Mouse (Mus musculus) lung, postnatal 0 days (tissue): ENCODE measurements around the gene Shcbp1l. TPM values are rescaled to one million over a fixed set of nuclear protein-coding genes. Genes with fewer than 3 reads are reported as not detected.

Experiments used
- ATAC-seq: fragments of 200-750 bp; cut with Nextera tagmentation; 2 replicates; pipeline ENCODE4 v1.8.0; 2017; ENCODE audit warnings: moderate library complexity
- DNase-seq: peaks from one replicate; pipeline ENCODE4 v3.0.0-alpha.2; 2016; ENCODE audit warnings: low spot score
- H3K27ac ChIP-seq: fragments of 300-500 bp; sonication (generic); 2 replicates; pipeline ENCODE4 v1.5.1; 2014; ENCODE audit warnings: antibody characterized with exemption, mild to moderate bottlenecking, low read length, mixed read lengths
- H3K27me3 ChIP-seq: fragments of 300-500 bp; sonication (generic); replicated peaks from 2 replicates; pipeline ENCODE4 v1.6.1; 2014; ENCODE audit warnings: low read length, mixed read lengths; ENCODE audit not compliant: insufficient read depth
- H3K36me3 ChIP-seq: fragments of 300-500 bp; sonication (generic); 2 replicates; pipeline ENCODE4 v1.6.1; 2014; ENCODE audit warnings: low read length, mixed read lengths; ENCODE audit not compliant: insufficient read depth
- H3K4me1 ChIP-seq: fragments of 300-500 bp; sonication (generic); 2 replicates; pipeline ENCODE4 v1.6.1; 2014; ENCODE audit warnings: antibody characterized with exemption, low read depth, low read length, mixed read lengths; ENCODE audit not compliant: insufficient read depth
- H3K4me2 ChIP-seq: fragments of 300-500 bp; sonication (generic); replicated peaks from 2 replicates; pipeline ENCODE4 v1.6.1; 2014; ENCODE audit warnings: low read depth, mild to moderate bottlenecking, low read length, moderate library complexity, mixed read lengths
- H3K4me3 ChIP-seq: fragments of 300-500 bp; sonication (generic); 2 replicates; pipeline ENCODE4 v1.5.1; 2014; ENCODE audit warnings: low read depth, low read length
- H3K9ac ChIP-seq: fragments of 300-500 bp; sonication (generic); replicated peaks from 2 replicates; pipeline ENCODE4 v1.6.1; 2014; ENCODE audit warnings: low read depth, mild to moderate bottlenecking
- H3K9me3 ChIP-seq: fragments of 300-500 bp; sonication (generic); 2 replicates; pipeline ENCODE4 v1.6.1; 2016; ENCODE audit warnings: low read length, mixed read lengths
- CTCF ChIP-seq: IDR thresholded peaks from 2 replicates; pipeline ENCODE4 v1.5.1; 2016; ENCODE audit warnings: antibody characterized with exemption, mild to moderate bottlenecking
- EP300 ChIP-seq: IDR thresholded peaks from 2 replicates; pipeline ENCODE4 v1.6.1; 2016; ENCODE audit warnings: antibody characterized with exemption, mild to moderate bottlenecking, control low read depth
- whole genome bisulfite sequencing: fragments of 180-500 bp; shearing (Covaris S2); extraction: QIAGEN DNeasy Blood & Tissue Kit; methylation state at CpG from one replicate; pipeline ENCODE4 v1.1.7; 2014; 5-methylcytosine and 5-hydroxymethylcytosine counted together
- polyA plus RNA-seq: library from polyadenylated mRNA; unstranded; fragments of >200 nt; fragmentation: Nextera tagmentation; extraction: Ambion mirVana; gene quantifications from 2 replicates; pipeline ENCODE4 v1.2.1, GENCODE M21; 2015

Gene Shcbp1l
- polyA plus RNA-seq, 1 experiment from 2014 or later: 0.17 TPM

DNA sequence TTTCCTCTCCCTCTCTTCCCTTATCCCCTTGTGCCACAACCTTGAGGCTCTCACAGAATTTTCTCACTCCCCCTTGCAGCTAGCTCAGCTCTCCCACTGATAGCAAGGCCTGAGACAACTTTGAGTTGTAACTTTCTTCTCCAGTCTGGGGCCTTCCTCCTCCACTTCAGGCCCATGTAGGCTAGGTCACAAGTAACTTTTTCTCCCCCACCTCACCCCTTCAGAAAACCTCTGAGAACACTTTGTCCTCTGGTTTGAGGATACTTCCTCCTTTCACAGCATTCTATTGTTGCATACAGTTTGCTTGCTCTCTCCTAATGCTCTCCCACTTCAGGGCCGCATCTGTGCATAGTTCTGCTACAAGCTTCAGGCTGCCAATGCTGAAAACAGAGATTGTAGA, 66.9 kb downstream of the Shcbp1l start:
- no peak overlapping the region for H3K4me3 ChIP-seq
- no peaks in the 10 kb centered on the region for H3K4me1 ChIP-seq
- H3K36me3 ChIP-seq: no peaks in the 10 kb centered on the region
- no peaks in the 10 kb centered on the region for H3K27me3 ChIP-seq
- no peak overlapping the region for H3K4me2 ChIP-seq
- no peaks in the 10 kb centered on the region for H3K9me3 ChIP-seq
- ATAC-seq (no peak), DNase-seq (peak; percentile 57)
- no peak overlapping the region for H3K9ac ChIP-seq
- 89% methylated on average over 1 of the region's 1 CpGs for WGBS
- TF ChIP-seq EP300 (no peak), CTCF (no peak)
- H3K27ac ChIP-seq: no peak overlapping the region

GRCm38 (mm10) chr1:153493338-153493737, 68.4 kb downstream of the Shcbp1l start:
- Histone ChIP-seq H3K27me3 (no peaks in the 10 kb centered on the region), H3K9me3 (no peaks in the 10 kb centered on the region), H3K36me3 (no peaks in the 10 kb centered on the region), H3K4me1 (no peaks in the 10 kb centered on the region), H3K4me2 (no peak overlapping the region), H3K9ac (no peak overlapping the region), H3K4me3 (no peak overlapping the region), H3K27ac (no peak overlapping the region)
- ATAC-seq: no peak
- no peak for TF ChIP-seq CTCF
- no peak for DNase-seq
- 38% methylated on average over 4 of the region's 4 CpGs for WGBS

- no peak overlapping the region for H3K4me3 ChIP-seq
- H3K4me2 ChIP-seq: no peak overlapping the region
- no peak for ATAC-seq
- no peak overlapping the region for H3K9ac ChIP-seq
- no peak for DNase-seq
- H3K9me3 ChIP-seq: no peaks in the 10 kb centered on the region
- TF ChIP-seq EP300 (no peak), CTCF (no peak)
- H3K27me3 ChIP-seq: no peaks in the 10 kb centered on the region
- H3K36me3 ChIP-seq: no peaks in the 10 kb centered on the region
- H3K27ac ChIP-seq: no peak overlapping the region
- 39% methylated on average over 6 of the region's 6 CpGs for WGBS
- H3K4me1 ChIP-seq: no peaks in the 10 kb centered on the region
Observed at GRCm38 (mm10) chr1:153493931-153494330, 69.0 kb downstream of the Shcbp1l start.

- ATAC-seq (no peak), DNase-seq (no peak)
- TF ChIP-seq CTCF (no peak), EP300 (no peak)
- Histone ChIP-seq H3K36me3 (no peaks in the 10 kb centered on the region), H3K4me1 (no peaks in the 10 kb centered on the region), H3K27ac (no peak overlapping the region), H3K27me3 (no peaks in the 10 kb centered on the region), H3K4me3 (no peak overlapping the region), H3K9ac (no peak overlapping the region), H3K4me2 (no peak overlapping the region), H3K9me3 (no peaks in the 10 kb centered on the region)
- WGBS: 73% methylated on average over 3 of the region's 3 CpGs
Observed at GRCm38 (mm10) chr1:153496030-153496429, 71.1 kb downstream of the Shcbp1l start.

- Histone ChIP-seq H3K4me1 (no peaks in the 10 kb centered on the region), H3K27me3 (no peaks in the 10 kb centered on the region), H3K4me2 (no peak overlapping the region), H3K27ac (no peak overlapping the region), H3K9ac (no peak overlapping the region), H3K36me3 (no peaks in the 10 kb centered on the region), H3K9me3 (no peaks in the 10 kb centered on the region), H3K4me3 (no peak overlapping the region)
- TF ChIP-seq EP300 (no peak), CTCF (no peak)
- ATAC-seq: no peak
- 75% methylated on average over 9 of the region's 9 CpGs for WGBS
- DNase-seq: no peak
Observed at GRCm38 (mm10) chr1:153500030-153500429, 75.1 kb downstream of the Shcbp1l start.

DNA sequence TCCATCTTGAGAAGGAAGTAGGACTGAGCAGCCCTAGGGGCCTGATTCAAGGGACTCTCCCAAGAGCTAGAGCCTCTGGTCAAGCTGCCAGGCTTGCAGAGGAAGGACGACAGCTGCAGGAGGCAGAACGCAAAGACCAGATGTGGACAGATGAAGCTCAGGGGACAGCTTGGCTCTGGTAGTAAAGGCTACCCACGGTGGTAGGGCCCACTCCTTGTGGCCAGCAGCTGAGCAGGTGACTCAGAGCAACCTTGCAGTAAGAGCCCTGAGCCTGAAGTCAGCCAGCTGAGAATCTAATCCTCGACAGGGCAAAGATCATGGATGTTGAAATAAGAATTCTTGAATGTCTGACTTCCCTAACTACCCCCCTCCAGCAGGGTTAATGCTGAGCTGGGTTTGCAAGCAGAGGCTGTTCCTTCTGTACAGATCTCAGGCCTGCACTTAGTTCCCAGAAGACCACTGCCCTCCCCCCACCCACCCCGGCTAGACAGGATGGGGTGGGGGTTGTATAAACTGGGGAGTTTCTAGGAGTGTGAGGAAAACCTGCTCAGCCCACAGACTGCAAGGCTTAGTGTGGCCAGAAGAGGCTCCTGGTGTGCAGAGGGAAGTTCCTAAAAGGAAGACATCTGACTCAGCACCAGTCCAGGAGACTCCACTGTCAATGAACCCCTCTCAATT, 76.8 kb downstream of the Shcbp1l start:
- H3K27me3 ChIP-seq: no peaks in the 10 kb centered on the region
- DNase-seq (peak; percentile 68), ATAC-seq (peak; percentile 80)
- no peak overlapping the region for H3K9ac ChIP-seq
- H3K27ac ChIP-seq: no peak overlapping the region
- H3K4me3 ChIP-seq: no peak overlapping the region
- 33% methylated on average over 5 of the region's 5 CpGs for WGBS
- TF ChIP-seq CTCF (no peak), EP300 (no peak)
- H3K9me3 ChIP-seq: no peaks in the 10 kb centered on the region
- no peaks in the 10 kb centered on the region for H3K36me3 ChIP-seq
- H3K4me2 ChIP-seq: no peak overlapping the region
- H3K4me1 ChIP-seq: no peaks in the 10 kb centered on the region

Other genes with a start within 250 kb of the Shcbp1l start
- 62.9 and 69.0 TPM in 2 replicates for gene Lamc2, start 238.7 kb upstream of the Shcbp1l start, polyA plus RNA-seq
- gene Lamc1, start 92.4 kb upstream of the Shcbp1l start, polyA plus RNA-seq: 101 and 106 TPM in 2 replicates
- gene Dhx9, start 62.5 kb downstream of the Shcbp1l start, polyA plus RNA-seq: 14.0 and 16.3 TPM in 2 replicates
- 4.0 and 4.9 TPM in 2 replicates for gene Npl, start 124.9 kb downstream of the Shcbp1l start, polyA plus RNA-seq
- gene Rgs8, start 227.9 kb downstream of the Shcbp1l start, polyA plus RNA-seq: 0.12 and 0.14 TPM in 2 replicates